Comparison of ENCODE assay signal across 12 mouse cellular contexts in the genomic region with DNA sequence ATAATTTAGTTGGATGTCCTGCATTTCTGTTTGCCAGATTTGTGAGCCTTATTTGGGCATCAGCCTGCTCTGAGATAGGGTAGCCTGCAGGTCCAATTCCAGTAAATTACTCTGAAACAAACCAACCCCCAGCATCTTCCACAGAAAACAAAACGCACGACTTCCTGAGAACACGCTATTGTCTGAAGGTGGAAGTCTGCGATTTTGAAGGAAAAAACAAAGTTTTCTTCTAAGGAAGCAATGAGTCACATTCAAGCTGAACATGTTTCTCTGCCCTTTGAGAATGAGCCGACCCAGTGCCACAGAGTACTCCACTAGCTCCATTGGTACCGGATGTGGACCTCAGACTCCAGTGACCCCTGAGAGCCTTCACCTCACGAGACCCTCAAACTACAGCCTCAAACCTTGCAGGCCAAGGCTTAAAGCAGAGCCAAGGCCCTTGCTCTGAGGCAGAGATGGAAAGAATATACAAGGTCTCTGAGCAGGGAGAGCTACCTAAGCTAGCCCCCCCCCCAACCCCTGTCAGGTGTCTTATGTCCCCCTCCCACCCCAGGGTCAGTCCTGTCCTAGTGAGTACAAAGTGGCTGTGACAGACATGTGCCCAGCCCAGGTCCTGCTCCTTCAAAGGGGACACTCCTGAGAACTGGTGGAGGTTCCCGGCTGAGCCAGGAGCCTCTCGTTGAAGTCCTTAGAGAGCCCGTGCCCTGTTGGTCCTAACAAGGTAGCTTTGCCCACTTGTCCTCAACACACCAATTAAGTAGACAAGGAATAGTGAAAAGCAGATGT.
DNase-seq lines count a peak whose midpoint lies in the region; ATAC-seq and TF ChIP-seq lines count a peak whose summit lies in the region.
"Had no signal": no experiment of that assay in that cellular context is flagged by ENCODE, and none has a peak within 500 bp of the region (broad histone marks: within the 10 kb centered on the region; RNA-seq: fewer than 3 reads in every experiment).

No protein-coding gene starts in this region.

- H3K79me2 ChIP-seq in heart, adult 2 months (replicated peaks; ENCODE audit: control insufficient read depth, insufficient read depth, low read length): no peaks in the 10 kb centered on the region

- no peak for DNase-seq in heart, adult 2 months
- DNase-seq in heart, postnatal 25 days (ENCODE audit: low spot score): no peak
- peak; percentile 73 for DNase-seq in kidney, adult 2 months
- DNase-seq in kidney, postnatal 4 days: no peak
- DNase-seq in heart, postnatal 0 days (ENCODE audit: low spot score): no peak
- DNase-seq in gastrocnemius, postnatal 14 days: no peak
- DNase-seq in cerebellum, adult 18-20 months: no peak
- DNase-seq: B cell, adult 2 months; cerebellum, adult 9-11 months; right cerebral cortex, adult 18-20 months had no signal

- H3K4me3 ChIP-seq in heart, adult 2 months: no peak overlapping the region
- no peak overlapping the region for H3K4me3 ChIP-seq in kidney, adult 2 months (ENCODE audit: insufficient read depth, low read depth, low read length)
- H3K4me3 ChIP-seq in brown adipose tissue, adult 24 weeks (ENCODE audit: insufficient read depth, low read depth, low read length): no peak overlapping the region
- no peak overlapping the region for H3K4me3 ChIP-seq in heart, postnatal 0 days (ENCODE audit: low read depth, low read length)

- WGBS in heart, adult 2 months: 62% methylated on average over 10 of the region's 10 CpGs
- 70% methylated on average over 10 of the region's 10 CpGs for WGBS in kidney, adult 2 months
- WGBS in heart, postnatal 0 days: 67% methylated on average over 10 of the region's 10 CpGs

- intact Hi-C loops in heart, adult 2 months (cut with DNase I): loop anchor here (5.0 kb wide), 1 partner anchor 42 kb away; no protein-coding TSS in a partner anchor
- intact Hi-C loops in heart, postnatal 25 days (cut with DNase I): no loop called here
- intact Hi-C loops in gastrocnemius, postnatal 14 days (cut with DNase I; ENCODE audit: low total_unique reads): no loop called here

- no peak for TF ChIP-seq EP300 in heart, adult 2 months (IDR thresholded peaks at IDR 0.05; ENCODE audit: insufficient read depth, low read depth, low read length)
- peak; percentile 73; the same call in 1 of the 2 replicates for TF ChIP-seq EP300 in heart, postnatal 0 days (IDR thresholded peaks at IDR 0.05; ENCODE audit: low read depth)

- no peaks in the 10 kb centered on the region for H3K27me3 ChIP-seq in heart, adult 2 months (ENCODE audit: control insufficient read depth, insufficient read depth, low read length)
- H3K27me3 ChIP-seq in kidney, adult 2 months (replicated peaks; ENCODE audit: control insufficient read depth, insufficient read depth, low read length): no peaks in the 10 kb centered on the region
- no peaks in the 10 kb centered on the region for H3K27me3 ChIP-seq in heart, postnatal 0 days (ENCODE audit: control insufficient read depth, insufficient read depth, low read length)

- no peak overlapping the region for H3K9ac ChIP-seq in heart, adult 2 months (ENCODE audit: low read depth, low read length)
- H3K9ac ChIP-seq in heart, postnatal 0 days (replicated peaks; ENCODE audit: low read depth, low read length): no peak overlapping the region

- H3K9me3 ChIP-seq in heart, postnatal 0 days (replicated peaks; ENCODE audit: control insufficient read depth, low read length): no peaks in the 10 kb centered on the region

- H3K27ac ChIP-seq in heart, adult 2 months: peak overlapping the region; percentile 55
- H3K27ac ChIP-seq in kidney, adult 2 months (ENCODE audit: insufficient read depth, low read depth, low read length): peak overlapping the region; percentile 66
- H3K27ac ChIP-seq in brown adipose tissue, adult 24 weeks (replicated peaks; ENCODE audit: low read depth, low read length): peak overlapping the region; percentile 90
- peak overlapping the region; percentile 62 for H3K27ac ChIP-seq in heart, postnatal 0 days (ENCODE audit: low read depth)

- TF ChIP-seq POLR2A in heart, adult 2 months (IDR thresholded peaks at IDR 0.05; ENCODE audit: insufficient read depth, low read depth, low read length): no peak
- no peak for TF ChIP-seq POLR2A in kidney, adult 2 months (IDR thresholded peaks at IDR 0.05; ENCODE audit: low read depth, low read length)

- peak; percentile 46; the same call in 1 of the 2 replicates for ATAC-seq in heart, postnatal 0 days (ENCODE audit: insufficient read depth, low read depth)

- H3K4me2 ChIP-seq in heart, postnatal 0 days (ENCODE audit: low read depth, low read length): no peak overlapping the region
- H3K4me2 ChIP-seq: midbrain, embryonic 11.5 days had no signal

- TF ChIP-seq CTCF in heart, adult 2 months (IDR thresholded peaks at IDR 0.05): no peak
- TF ChIP-seq CTCF in kidney, adult 2 months (conservative IDR thresholded peaks at IDR 0.05; ENCODE audit: insufficient read depth, insufficient read length, low read depth, low read length): no peak
- TF ChIP-seq CTCF in heart, postnatal 0 days (IDR thresholded peaks at IDR 0.05; ENCODE audit: low read depth): no peak

- 0 out of 2 replicates have a peak, but pooled peaks cover 2% of the 10 kb centered on the region for H3K36me3 ChIP-seq in heart, adult 2 months (ENCODE audit: control insufficient read depth, insufficient read depth, low read length)
- H3K36me3 ChIP-seq in kidney, adult 2 months (ENCODE audit: control insufficient read depth, insufficient read depth, low read length): no peaks in the 10 kb centered on the region
- H3K36me3 ChIP-seq in heart, postnatal 0 days (replicated peaks; ENCODE audit: control insufficient read depth, insufficient read depth, low read length): no peaks in the 10 kb centered on the region

- peaks cover 9% of the 10 kb centered on the region for H3K4me1 ChIP-seq in heart, adult 2 months (ENCODE audit: control insufficient read depth, insufficient read depth, low read length)
- H3K4me1 ChIP-seq in kidney, adult 2 months (ENCODE audit: control insufficient read depth, insufficient read depth, low read length): peaks cover 12% of the 10 kb centered on the region
- H3K4me1 ChIP-seq in brown adipose tissue, adult 24 weeks (ENCODE audit: control insufficient read depth, insufficient read depth, insufficient read length, low read length): peaks cover 19% of the 10 kb centered on the region
- H3K4me1 ChIP-seq in heart, postnatal 0 days (ENCODE audit: control insufficient read depth, insufficient read depth): peaks cover 11% of the 10 kb centered on the region
